In genomic region chr2:158409595-158410021, GRCm38 (mm10) we compare ENCODE assay signal across 7 mouse cellular contexts. TPM values are rescaled to one million over a fixed set of nuclear protein-coding genes. Genes with fewer than 3 reads are reported as not detected.
DNase-seq lines count a peak whose midpoint lies in the region; ATAC-seq lines count a peak whose summit lies in the region.

Gene Ralgapb, plus strand, starts transcription at chr2:158409848.

- peak within 1 kb of the TSS; percentile 94 for H3K4me2 ChIP-seq in embryonic facial prominence, embryonic 12.5 days (replicated peaks)
- peak within 1 kb of the TSS; percentile 81 for H3K4me2 ChIP-seq in limb, embryonic 11.5 days (ENCODE audit: low read depth, severe bottlenecking)
- peak within 1 kb of the TSS; percentile 91 for H3K4me2 ChIP-seq in midbrain, embryonic 14.5 days (ENCODE audit: low read length)

- H3K27ac ChIP-seq in embryonic facial prominence, embryonic 12.5 days = peak within 1 kb of the TSS; percentile 86
- peak within 1 kb of the TSS; percentile 72; the same call in 1 of the 2 replicates for H3K27ac ChIP-seq in limb, embryonic 11.5 days (replicated peaks; ENCODE audit: low read depth, low read length)
- H3K27ac ChIP-seq in midbrain, embryonic 14.5 days (replicated peaks; ENCODE audit: low read depth, low read length) = peak within 1 kb of the TSS; percentile 91

- peak; percentile 91 for ATAC-seq in embryonic facial prominence, embryonic 12.5 days (ENCODE audit: insufficient number of reproducible peaks, insufficient read depth, low FRiP score, low TSS enrichment)
- peak; percentile 87 for ATAC-seq in limb, embryonic 11.5 days (ENCODE audit: insufficient number of reproducible peaks, low FRiP score, low TSS enrichment, low read depth)
- ATAC-seq in midbrain, embryonic 14.5 days (ENCODE audit: low FRiP score, low TSS enrichment) = peak; percentile 90

- H3K4me3 ChIP-seq in embryonic facial prominence, embryonic 12.5 days = peak within 1 kb of the TSS; percentile 95
- H3K4me3 ChIP-seq in limb, embryonic 11.5 days (ENCODE audit: low read depth, low read length) = peak within 1 kb of the TSS; percentile 89
- H3K4me3 ChIP-seq in midbrain, embryonic 14.5 days (replicated peaks; ENCODE audit: low read depth, low read length) = peak within 1 kb of the TSS; percentile 95

- DNase-seq in adrenal gland, postnatal 25 days = peak; percentile 99
- peak; percentile 100 for DNase-seq in heart, adult 11 months
- DNase-seq in kidney, adult 18-20 months = peak; percentile 99
- peak; percentile 98 for DNase-seq in limb, embryonic 11.5 days (ENCODE audit: low spot score)
- peak; percentile 100 for DNase-seq in midbrain, embryonic 14.5 days
- peak; percentile 98 to 99 for DNase-seq in spleen, adult 18-20 months

- peaks cover 10% of the 10 kb centered on the region for H3K4me1 ChIP-seq in embryonic facial prominence, embryonic 12.5 days
- H3K4me1 ChIP-seq in limb, embryonic 11.5 days (ENCODE audit: control insufficient read depth, insufficient read depth, low read length) = no peaks in the 10 kb centered on the region
- H3K4me1 ChIP-seq in midbrain, embryonic 14.5 days (ENCODE audit: control insufficient read depth, insufficient read depth, low read length) = peaks cover 25% of the 10 kb centered on the region

- H3K27me3 ChIP-seq in embryonic facial prominence, embryonic 12.5 days = no peaks in the 10 kb centered on the region
- H3K27me3 ChIP-seq in limb, embryonic 11.5 days (ENCODE audit: control insufficient read depth, insufficient read depth, low read length) = no peaks in the 10 kb centered on the region
- no peaks in the 10 kb centered on the region for H3K27me3 ChIP-seq in midbrain, embryonic 14.5 days (ENCODE audit: control insufficient read depth, insufficient read depth, low read length)

- peak within 1 kb of the TSS; percentile 94 for H3K9ac ChIP-seq in embryonic facial prominence, embryonic 12.5 days
- H3K9ac ChIP-seq in limb, embryonic 11.5 days (ENCODE audit: low read length) = peak within 1 kb of the TSS; percentile 84
- H3K9ac ChIP-seq in midbrain, embryonic 14.5 days (replicated peaks; ENCODE audit: low read length) = peak within 1 kb of the TSS; percentile 90

- under 1% methylated on average over 41 of the region's 46 CpGs for WGBS in embryonic facial prominence, embryonic 12.5 days
- WGBS in limb, embryonic 11.5 days = 0% methylated on average over 41 of the region's 46 CpGs
- WGBS in midbrain, embryonic 14.5 days = 0% methylated on average over 46 of the region's 46 CpGs

- H3K9me3 ChIP-seq in embryonic facial prominence, embryonic 12.5 days = no peaks in the 10 kb centered on the region
- no peaks in the 10 kb centered on the region for H3K9me3 ChIP-seq in limb, embryonic 11.5 days (ENCODE audit: control insufficient read depth, low read length)
- no peaks in the 10 kb centered on the region for H3K9me3 ChIP-seq in midbrain, embryonic 14.5 days (ENCODE audit: control insufficient read depth, low read length)

- H3K36me3 ChIP-seq in embryonic facial prominence, embryonic 12.5 days = no peaks in the 10 kb centered on the region
- no peaks in the 10 kb centered on the region for H3K36me3 ChIP-seq in limb, embryonic 11.5 days (ENCODE audit: control insufficient read depth, insufficient read depth, low read length)
- no peaks in the 10 kb centered on the region for H3K36me3 ChIP-seq in midbrain, embryonic 14.5 days (ENCODE audit: control insufficient read depth, insufficient read depth, low read length)

RNA-seq across cellular contexts. Expression of gene Ralgapb, which starts in this region (rescaled TPM):
- total RNA-seq in adrenal gland, postnatal 25 days (2021) = 68.9 and 72.1 TPM in 2 replicates
- polyA plus RNA-seq in embryonic facial prominence, embryonic 12.5 days (2016; fragmentation: Nextera tagmentation; extraction: Ambion mirVana) = 18.9 and 21.4 TPM in 2 replicates
- 19.3 and 21.6 TPM in 2 replicates for polyA plus RNA-seq in limb, embryonic 11.5 days (2014; fragmentation: Nextera tagmentation; extraction: Ambion mirVana)
- polyA plus RNA-seq in midbrain, embryonic 14.5 days (2014; fragmentation: Nextera tagmentation; extraction: Ambion mirVana) = 31.4 and 32.6 TPM in 2 replicates

Comparison
In these comparisons a context has a peak if more than half of its experiments do, and no peak if none do; other contexts are left out.
1. Peak in every context shown above with its lines: DNase-seq, ATAC-seq, H3K4me3 ChIP-seq and H3K27ac ChIP-seq.